ENCODE assay signal across 22 mouse cellular contexts in the genomic region with DNA sequence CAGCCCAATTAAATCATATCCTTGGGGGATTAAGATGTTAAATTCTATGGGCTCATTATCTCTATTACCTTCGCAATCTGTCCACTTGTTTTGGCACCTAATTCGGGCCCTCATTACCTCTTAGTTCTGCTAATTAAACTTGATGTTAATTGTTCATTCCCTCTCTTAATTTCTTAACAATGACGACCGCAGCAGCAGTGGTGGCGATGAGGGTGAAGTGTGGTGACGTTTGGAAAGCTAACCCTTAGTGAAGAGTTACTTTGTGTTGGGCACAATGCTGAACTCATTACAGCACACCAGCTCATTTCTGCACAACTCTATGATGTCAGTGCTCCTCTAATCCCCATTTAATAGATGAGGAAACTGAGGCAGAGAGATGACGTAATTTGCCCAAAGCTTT. TPM values are rescaled to one million over a fixed set of nuclear protein-coding genes. Genes with fewer than 3 reads are reported as not detected.
DNase-seq lines count a peak whose midpoint lies in the region; ATAC-seq and TF ChIP-seq lines count a peak whose summit lies in the region.
"Had no signal": no experiment of that assay in that cellular context is flagged by ENCODE, and none has a peak within 500 bp of the region (broad histone marks: within the 10 kb centered on the region; RNA-seq: fewer than 3 reads in every experiment).

No protein-coding gene starts in this region.

- no peak overlapping the region for H3K27ac ChIP-seq in forebrain, embryonic 11.5 days (ENCODE audit: low read depth, low read length)
- H3K27ac ChIP-seq in forebrain, embryonic 10.5 days, result no peak overlapping the region
- H3K27ac ChIP-seq in forebrain, embryonic 14.5 days (ENCODE audit: low read depth, low read length), result no peak overlapping the region
- H3K27ac ChIP-seq in heart, adult 2 months, result no peak overlapping the region
- H3K27ac ChIP-seq: embryonic facial prominence, embryonic 10.5 days; heart, embryonic 13.5 days; hindbrain, embryonic 12.5 days had no signal

- peaks cover 3% of the 10 kb centered on the region for H3K4me1 ChIP-seq in forebrain, embryonic 11.5 days (replicated peaks; ENCODE audit: control insufficient read depth, insufficient read depth, low read length)
- peaks cover 46% of the 10 kb centered on the region for H3K4me1 ChIP-seq in forebrain, embryonic 10.5 days
- no peaks in the 10 kb centered on the region for H3K4me1 ChIP-seq in forebrain, embryonic 14.5 days (ENCODE audit: control insufficient read depth, insufficient read depth, low read length)
- H3K4me1 ChIP-seq in heart, adult 2 months (ENCODE audit: control insufficient read depth, insufficient read depth, low read length), result 0 out of 2 replicates have a peak, but pooled peaks cover 1% of the 10 kb centered on the region

- no peak for TF ChIP-seq CTCF in heart, adult 2 months (IDR thresholded peaks at IDR 0.05)

- peak; percentile 93 for ATAC-seq in forebrain, embryonic 11.5 days (replicated peaks; ENCODE audit: low FRiP score)
- peak; percentile 93 for ATAC-seq in forebrain, embryonic 14.5 days
- ATAC-seq: CD4-positive, CD25-positive, alpha-beta regulatory T cell, adult 4 months; hindbrain, embryonic 16.5 days; inflammation-experienced regulatory T-cells, adult 6 months had no signal

- DNase-seq in forebrain, embryonic 11.5 days (ENCODE audit: low spot score), result peak; percentile 64
- no peak for DNase-seq in forebrain, embryonic 10.5 days (ENCODE audit: extremely low spot score, low spot score)
- DNase-seq in Muller cell, postnatal 12 days (ENCODE audit: inconsistent ontology term), result peak; percentile 84
- DNase-seq in forebrain, embryonic 14.5 days (ENCODE audit: low spot score), result peak; percentile 88
- peak; percentile 29 for DNase-seq in retina, embryonic 14.5 days (ENCODE audit: low spot score)
- no peak for DNase-seq in heart, adult 2 months
- DNase-seq in heart, adult 18-20 months, result no peak
- DNase-seq: adrenal gland, postnatal 10 days; B cell, adult 2 months; cerebellum, adult 18-20 months; cerebellum, postnatal 10 days; gastrocnemius, postnatal 10 days; heart, postnatal 4 days; kidney, adult 11 months had no signal

- H3K4me2 ChIP-seq in forebrain, embryonic 11.5 days (ENCODE audit: low read depth, low read length, severe bottlenecking), result no peak overlapping the region
- no peak overlapping the region for H3K4me2 ChIP-seq in forebrain, embryonic 14.5 days (ENCODE audit: low read length)
- H3K4me2 ChIP-seq: heart, embryonic 13.5 days; hindbrain, embryonic 12.5 days had no signal

- TF ChIP-seq EP300 in heart, adult 2 months (IDR thresholded peaks at IDR 0.05; ENCODE audit: insufficient read depth, low read depth, low read length), result no peak

- TF ChIP-seq POLR2A in heart, adult 2 months (IDR thresholded peaks at IDR 0.05; ENCODE audit: insufficient read depth, low read depth, low read length), result no peak

- H3K4me3 ChIP-seq in forebrain, embryonic 11.5 days (ENCODE audit: low read depth, low read length), result no peak overlapping the region
- H3K4me3 ChIP-seq in forebrain, embryonic 10.5 days, result no peak overlapping the region
- no peak overlapping the region for H3K4me3 ChIP-seq in forebrain, embryonic 14.5 days (ENCODE audit: low read depth, low read length)
- H3K4me3 ChIP-seq in heart, adult 2 months, result no peak overlapping the region
- H3K4me3 ChIP-seq: embryonic facial prominence, embryonic 10.5 days; erythroblast, embryonic 14.5 days; heart, embryonic 13.5 days; hindbrain, embryonic 12.5 days had no signal

- H3K9me3 ChIP-seq in forebrain, embryonic 11.5 days (ENCODE audit: control insufficient read depth, low read length), result no peaks in the 10 kb centered on the region
- H3K9me3 ChIP-seq in forebrain, embryonic 10.5 days, result no peaks in the 10 kb centered on the region
- no peaks in the 10 kb centered on the region for H3K9me3 ChIP-seq in forebrain, embryonic 14.5 days (replicated peaks; ENCODE audit: control insufficient read depth, low read length)
- H3K9me3 ChIP-seq: embryonic facial prominence, embryonic 10.5 days; G1E; heart, embryonic 13.5 days; hindbrain, embryonic 12.5 days had no signal

- H3K36me3 ChIP-seq in forebrain, embryonic 11.5 days (ENCODE audit: control insufficient read depth, insufficient read depth, low read length), result no peaks in the 10 kb centered on the region
- peaks cover 33% of the 10 kb centered on the region for H3K36me3 ChIP-seq in forebrain, embryonic 10.5 days (replicated peaks)
- no peaks in the 10 kb centered on the region for H3K36me3 ChIP-seq in forebrain, embryonic 14.5 days (ENCODE audit: control insufficient read depth, insufficient read depth, low read length)
- no peaks in the 10 kb centered on the region for H3K36me3 ChIP-seq in heart, adult 2 months (ENCODE audit: control insufficient read depth, insufficient read depth, low read length)
- H3K36me3 ChIP-seq: G1E; hindbrain, embryonic 12.5 days had no signal

- H3K9ac ChIP-seq in forebrain, embryonic 11.5 days (ENCODE audit: low read length), result no peak overlapping the region
- no peak overlapping the region for H3K9ac ChIP-seq in forebrain, embryonic 14.5 days (ENCODE audit: low read length)
- no peak overlapping the region for H3K9ac ChIP-seq in heart, adult 2 months (ENCODE audit: low read depth, low read length)
- H3K9ac ChIP-seq: heart, embryonic 13.5 days; hindbrain, embryonic 12.5 days had no signal

- H3K27me3 ChIP-seq in forebrain, embryonic 11.5 days (ENCODE audit: control insufficient read depth, insufficient read depth, low read length), result no peaks in the 10 kb centered on the region
- 0 out of 2 replicates have a peak, but pooled peaks cover 6% of the 10 kb centered on the region for H3K27me3 ChIP-seq in forebrain, embryonic 10.5 days (ENCODE audit: poor library complexity, severe bottlenecking)
- no peaks in the 10 kb centered on the region for H3K27me3 ChIP-seq in forebrain, embryonic 14.5 days (replicated peaks; ENCODE audit: control insufficient read depth, insufficient read depth, low read length)
- no peaks in the 10 kb centered on the region for H3K27me3 ChIP-seq in heart, adult 2 months (ENCODE audit: control insufficient read depth, insufficient read depth, low read length)
- H3K27me3 ChIP-seq: heart, embryonic 13.5 days; hindbrain, embryonic 12.5 days had no signal

- intact Hi-C loops in heart, adult 2 months (cut with DNase I), result loop anchor here (10.0 kb wide), 1 partner anchor 509 kb away; no protein-coding TSS in a partner anchor

- H3K79me2 ChIP-seq in heart, adult 2 months (replicated peaks; ENCODE audit: control insufficient read depth, insufficient read depth, low read length), result no peaks in the 10 kb centered on the region

- WGBS in forebrain, embryonic 11.5 days, result 48% methylated on average over 7 of the region's 7 CpGs
- WGBS in forebrain, embryonic 10.5 days, result 54% methylated on average over 7 of the region's 7 CpGs
- WGBS in forebrain, embryonic 14.5 days, result 16% methylated on average over 7 of the region's 7 CpGs
- WGBS in heart, adult 2 months, result 91% methylated on average over 7 of the region's 7 CpGs

RNA-seq across cellular contexts. Expression of gene Tgoln1, which starts 28.6 kb away (rescaled TPM):
- polyA plus RNA-seq in forebrain, embryonic 11.5 days (2014; fragmentation: Nextera tagmentation; extraction: Ambion mirVana), result 34.1 and 35.1 TPM in 2 replicates
- 28.6 and 28.7 TPM in 2 replicates for polyA plus RNA-seq in forebrain, embryonic 10.5 days (2016; fragmentation: Nextera tagmentation; extraction: Ambion mirVana)
- polyA plus RNA-seq in forebrain, embryonic 14.5 days (2014; fragmentation: Nextera tagmentation; extraction: Ambion mirVana), result 34.0 and 37.8 TPM in 2 replicates
- total RNA-seq in heart, adult 2 months (2021), result 10 to 100 TPM; 60.1 to 68.0 TPM
- 29.0 and 55.7 TPM in 2 replicates for polyA plus RNA-seq in heart, adult 2 months (2012; rRNA removed)
- total RNA-seq in heart, adult 18-20 months (2021), result 10 to 100 TPM; 61.4 to 72.6 TPM

RNA-seq across cellular contexts. Expression of gene Retsat, which starts 47.1 kb away (rescaled TPM):
- 5.3 and 6.3 TPM in 2 replicates for polyA plus RNA-seq in forebrain, embryonic 11.5 days (2014; fragmentation: Nextera tagmentation; extraction: Ambion mirVana)
- polyA plus RNA-seq in forebrain, embryonic 10.5 days (2016; fragmentation: Nextera tagmentation; extraction: Ambion mirVana), result 8.1 and 8.3 TPM in 2 replicates
- 6.6 and 8.4 TPM in 2 replicates for polyA plus RNA-seq in forebrain, embryonic 14.5 days (2014; fragmentation: Nextera tagmentation; extraction: Ambion mirVana)
- total RNA-seq in heart, adult 2 months (2021), result 100 to 1,000 TPM; 155 to 181 TPM
- 57.1 and 83.3 TPM in 2 replicates for polyA plus RNA-seq in heart, adult 2 months (2012; rRNA removed)
- total RNA-seq in heart, adult 18-20 months (2021), result 100 to 1,000 TPM; 199 to 208 TPM

RNA-seq across cellular contexts. Expression of gene Elmod3, which starts 47.2 kb away (rescaled TPM):
- polyA plus RNA-seq in forebrain, embryonic 11.5 days (2014; fragmentation: Nextera tagmentation; extraction: Ambion mirVana), result 15.8 and 16.5 TPM in 2 replicates
- 12.5 and 13.7 TPM in 2 replicates for polyA plus RNA-seq in forebrain, embryonic 10.5 days (2016; fragmentation: Nextera tagmentation; extraction: Ambion mirVana)
- 19.2 and 20.1 TPM in 2 replicates for polyA plus RNA-seq in forebrain, embryonic 14.5 days (2014; fragmentation: Nextera tagmentation; extraction: Ambion mirVana)
- total RNA-seq in heart, adult 2 months (2021), result 10 to 100 TPM; 12.8 to 16.5 TPM
- polyA plus RNA-seq in heart, adult 2 months (2012; rRNA removed), result 25.5 and 32.8 TPM in 2 replicates
- total RNA-seq in heart, adult 18-20 months (2021), result 10 to 100 TPM; 11.6 to 12.6 TPM

Comparison
In these comparisons a context has a peak if more than half of its experiments do, and no peak if none do; other contexts are left out.
1. DNase-seq: peak in forebrain, embryonic 11.5 days (single experiment), Muller cell, postnatal 12 days (single experiment), forebrain, embryonic 14.5 days (single experiment) and retina, embryonic 14.5 days (single experiment); none in forebrain, embryonic 10.5 days (single experiment), heart, adult 2 months (0 of 2) and heart, adult 18-20 months (0 of 2).